Mouse (Mus musculus): ENCODE measurements around the gene Msrb1. TPM values are rescaled to one million over a fixed set of nuclear protein-coding genes. Genes with fewer than 3 reads are reported as not detected.

The Msrb1 gene
- polyA plus RNA-seq, 1 experiment: 9.3 TPM

DNA sequence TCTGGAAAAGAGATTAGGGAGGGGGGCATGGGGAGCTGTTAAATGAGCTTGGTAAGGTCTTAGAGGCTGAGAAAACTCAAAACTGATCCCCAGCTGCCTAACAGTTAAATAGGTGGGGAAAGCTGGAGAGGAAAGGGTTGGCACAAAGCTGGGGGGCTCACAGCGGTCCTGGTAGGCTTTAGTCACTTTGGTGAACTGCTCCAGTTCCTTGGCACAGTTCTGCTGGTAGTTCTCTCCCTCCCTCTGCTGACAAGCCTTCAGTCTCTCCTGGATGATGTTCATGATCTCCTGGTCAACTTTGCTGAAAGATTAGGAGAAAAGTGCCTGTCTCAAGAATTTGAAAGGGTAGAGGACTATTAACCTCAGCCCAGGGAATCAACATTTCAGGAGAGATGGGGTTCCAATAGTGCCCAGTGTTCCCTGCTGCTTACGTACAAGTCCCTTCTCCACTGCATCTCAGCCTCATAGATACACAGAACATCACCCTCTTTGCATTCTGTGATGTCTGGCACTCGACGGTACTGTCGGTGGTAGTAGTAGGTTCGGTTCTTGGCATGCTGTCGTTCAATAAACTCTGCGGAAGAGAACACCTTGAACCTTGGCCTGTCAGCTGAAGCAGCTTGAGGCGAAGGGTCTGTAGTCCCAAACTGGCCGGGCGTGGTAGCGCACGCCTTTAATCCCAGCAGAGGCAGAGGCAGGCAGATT is 14.1 kb upstream of the Msrb1 start:
- Histone ChIP-seq H3K4me1 (ENCODE audit: control insufficient read depth, insufficient read depth, low read length) (peaks cover 3% of the 10 kb centered on the region), H3K27me3 (ENCODE audit: control insufficient read depth, insufficient read depth, low read length) (no peaks in the 10 kb centered on the region), H3K27ac (ENCODE audit: control insufficient read depth, insufficient read depth, low read depth, low read length) (no peak overlapping the region), H3K4me3 (ENCODE audit: control insufficient read depth, low read depth, low read length) (no peak overlapping the region), H3K36me3 (ENCODE audit: control insufficient read depth, insufficient read depth, low read length) (no peaks in the 10 kb centered on the region)
- no peak for TF ChIP-seq POLR2A (IDR thresholded peaks at IDR 0.05; ENCODE audit: control insufficient read depth, low read depth, low read length)
- no peak for TF ChIP-seq CTCF (IDR thresholded peaks at IDR 0.05; ENCODE audit: control insufficient read depth, insufficient read depth, insufficient replicate concordance, low read depth, low read length)

DNA sequence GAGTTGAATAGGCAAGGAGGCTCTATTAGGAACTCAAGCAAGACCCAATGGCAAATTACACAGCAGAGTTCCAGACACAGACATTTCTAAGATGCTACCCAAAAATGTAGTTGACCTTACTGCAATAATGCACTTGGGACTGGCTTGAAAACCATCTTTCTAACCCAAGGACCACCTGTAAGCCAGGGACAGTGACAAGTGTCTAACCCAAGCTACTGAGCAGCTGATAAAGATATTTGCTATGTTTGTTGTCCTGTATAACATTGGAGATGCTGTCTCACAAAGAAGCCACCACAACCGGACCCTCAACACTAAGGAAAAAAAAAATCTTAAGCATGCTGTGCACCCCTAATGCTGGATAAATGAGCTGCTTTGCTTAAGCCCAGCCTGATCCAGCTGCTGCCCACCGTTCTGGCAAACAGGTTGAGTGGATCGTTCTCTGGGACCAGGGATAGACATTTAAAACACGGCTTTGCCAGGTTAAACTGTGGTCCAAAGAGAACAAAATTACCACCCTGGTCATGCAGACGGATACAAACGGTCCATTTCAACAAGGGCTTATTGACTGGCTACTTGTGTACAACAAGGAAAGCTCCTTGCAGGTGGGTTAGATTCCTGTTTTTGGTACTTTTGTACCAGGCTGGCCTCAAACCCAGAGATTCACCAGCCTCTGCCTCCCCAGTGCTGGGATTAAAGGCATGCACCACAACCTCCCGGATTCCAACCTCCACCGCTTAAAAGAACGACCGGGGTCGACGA is 13.1 kb upstream of the Msrb1 start:
- H3K4me3 ChIP-seq (ENCODE audit: control insufficient read depth, low read depth, low read length): peak overlapping the region; percentile 96
- H3K27ac ChIP-seq (ENCODE audit: control insufficient read depth, insufficient read depth, low read depth, low read length): no peak overlapping the region; the same call in 1 of the 2 replicates
- H3K4me1 ChIP-seq (ENCODE audit: control insufficient read depth, insufficient read depth, low read length): peaks cover 9% of the 10 kb centered on the region
- H3K27me3 ChIP-seq (ENCODE audit: control insufficient read depth, insufficient read depth, low read length): no peaks in the 10 kb centered on the region
- H3K36me3 ChIP-seq (ENCODE audit: control insufficient read depth, insufficient read depth, low read length): no peaks in the 10 kb centered on the region
- TF ChIP-seq POLR2A (IDR thresholded peaks at IDR 0.05; ENCODE audit: control insufficient read depth, low read depth, low read length) (no peak), CTCF (IDR thresholded peaks at IDR 0.05; ENCODE audit: control insufficient read depth, insufficient read depth, insufficient replicate concordance, low read depth, low read length) (no peak)

DNA sequence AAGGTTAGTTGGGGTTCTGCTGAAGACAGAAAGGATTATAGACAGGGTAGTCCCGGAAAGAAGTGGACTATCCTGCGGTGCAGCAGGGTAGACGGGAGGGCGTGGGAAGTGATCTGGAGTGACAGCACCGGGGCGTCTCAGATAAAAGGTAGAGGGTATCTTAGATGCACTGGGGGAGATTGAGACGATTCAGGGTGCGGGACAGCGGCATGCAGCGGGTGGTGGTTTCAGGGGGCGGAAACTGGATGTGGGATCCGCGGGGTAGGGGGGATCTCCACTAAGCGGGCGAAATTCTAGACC is 12.6 kb upstream of the Msrb1 start:
- Histone ChIP-seq H3K36me3 (ENCODE audit: control insufficient read depth, insufficient read depth, low read length) (no peaks in the 10 kb centered on the region), H3K27ac (ENCODE audit: control insufficient read depth, insufficient read depth, low read depth, low read length) (peak overlapping the region; percentile 83), H3K4me3 (ENCODE audit: control insufficient read depth, low read depth, low read length) (peak overlapping the region; percentile 96), H3K27me3 (ENCODE audit: control insufficient read depth, insufficient read depth, low read length) (no peaks in the 10 kb centered on the region), H3K4me1 (ENCODE audit: control insufficient read depth, insufficient read depth, low read length) (peaks cover 12% of the 10 kb centered on the region)
- TF ChIP-seq POLR2A (IDR thresholded peaks at IDR 0.05; ENCODE audit: control insufficient read depth, low read depth, low read length) (no peak), CTCF (IDR thresholded peaks at IDR 0.05; ENCODE audit: control insufficient read depth, insufficient read depth, insufficient replicate concordance, low read depth, low read length) (no peak)

DNA sequence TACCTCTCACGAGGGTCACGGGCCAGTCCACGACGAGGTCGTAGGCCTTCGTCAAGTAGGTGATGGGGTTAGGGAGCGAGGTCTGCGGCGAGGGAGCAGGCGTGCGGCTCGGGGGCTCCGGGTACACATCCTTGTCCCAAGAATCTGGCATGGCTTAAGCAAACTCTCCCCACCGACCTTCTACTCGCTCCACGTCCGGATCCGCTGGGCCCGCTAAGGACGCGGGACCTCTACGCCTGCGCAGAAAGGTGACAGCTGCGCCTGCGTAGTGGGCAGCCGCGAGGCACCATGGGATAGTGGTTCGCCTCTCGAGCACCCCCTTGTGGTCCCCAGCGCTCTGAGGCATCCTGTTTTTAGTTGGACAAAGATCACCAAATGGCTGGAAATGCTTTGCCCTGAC is 12.3 kb upstream of the Msrb1 start, which contains the start of gene Ndufb10:
Gene Ndufb10, minus strand, starts transcription at position 295 of the 400 bp plus-strand sequence.
- peak within 1 kb of the TSS; percentile 96 for H3K4me3 ChIP-seq (ENCODE audit: control insufficient read depth, low read depth, low read length)
- peak within 1 kb of the TSS; percentile 83 for H3K27ac ChIP-seq (ENCODE audit: control insufficient read depth, insufficient read depth, low read depth, low read length)
- no peaks in the 10 kb centered on the region for H3K36me3 ChIP-seq (ENCODE audit: control insufficient read depth, insufficient read depth, low read length)
- TF ChIP-seq POLR2A (IDR thresholded peaks at IDR 0.05; ENCODE audit: control insufficient read depth, low read depth, low read length): peak; percentile 92
- TF ChIP-seq CTCF (IDR thresholded peaks at IDR 0.05; ENCODE audit: control insufficient read depth, insufficient read depth, insufficient replicate concordance, low read depth, low read length): peak; percentile 97
- no peaks in the 10 kb centered on the region for H3K27me3 ChIP-seq (ENCODE audit: control insufficient read depth, insufficient read depth, low read length)
- H3K4me1 ChIP-seq (ENCODE audit: control insufficient read depth, insufficient read depth, low read length): peaks cover 12% of the 10 kb centered on the region

DNA sequence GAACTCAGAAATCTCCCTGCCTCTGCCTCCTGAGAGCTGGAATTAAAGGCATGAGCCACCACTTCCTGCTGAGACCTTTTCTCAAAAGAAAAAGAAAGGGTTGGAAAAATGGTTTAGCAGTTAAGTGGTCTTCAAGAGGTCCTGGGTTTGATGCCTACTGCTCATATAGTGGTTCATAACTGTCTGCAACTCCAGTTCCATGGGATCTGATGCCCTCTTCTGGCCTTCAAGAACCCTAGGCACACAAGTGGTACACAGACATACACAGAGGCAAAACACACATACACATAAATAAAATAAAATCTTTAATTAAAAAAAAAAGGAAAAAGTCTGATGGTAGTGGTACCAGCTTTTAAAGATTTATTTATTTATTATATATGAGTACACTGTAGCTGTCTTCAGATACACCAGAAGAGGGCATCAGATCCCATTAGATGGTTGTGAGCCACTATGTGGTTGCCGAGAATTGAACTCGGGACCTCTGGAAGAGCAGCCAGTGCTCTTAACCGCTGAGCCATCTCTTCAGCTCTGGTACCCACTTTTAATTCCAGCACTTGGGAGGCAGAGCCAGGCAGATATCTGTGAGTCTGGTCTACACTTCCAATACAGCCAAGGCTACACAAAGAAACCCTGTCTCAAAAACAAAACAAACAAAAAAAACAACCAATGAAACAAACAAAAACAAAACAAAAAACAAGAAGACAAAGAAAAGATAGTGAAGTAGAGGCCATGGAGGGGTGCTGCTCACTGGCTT is 10.6 kb upstream of the Msrb1 start:
- Histone ChIP-seq H3K27me3 (ENCODE audit: control insufficient read depth, insufficient read depth, low read length) (no peaks in the 10 kb centered on the region), H3K36me3 (ENCODE audit: control insufficient read depth, insufficient read depth, low read length) (no peaks in the 10 kb centered on the region), H3K4me1 (ENCODE audit: control insufficient read depth, insufficient read depth, low read length) (peaks cover 12% of the 10 kb centered on the region), H3K27ac (ENCODE audit: control insufficient read depth, insufficient read depth, low read depth, low read length) (no peak overlapping the region), H3K4me3 (ENCODE audit: control insufficient read depth, low read depth, low read length) (no peak overlapping the region)
- TF ChIP-seq POLR2A (IDR thresholded peaks at IDR 0.05; ENCODE audit: control insufficient read depth, low read depth, low read length): no peak

DNA sequence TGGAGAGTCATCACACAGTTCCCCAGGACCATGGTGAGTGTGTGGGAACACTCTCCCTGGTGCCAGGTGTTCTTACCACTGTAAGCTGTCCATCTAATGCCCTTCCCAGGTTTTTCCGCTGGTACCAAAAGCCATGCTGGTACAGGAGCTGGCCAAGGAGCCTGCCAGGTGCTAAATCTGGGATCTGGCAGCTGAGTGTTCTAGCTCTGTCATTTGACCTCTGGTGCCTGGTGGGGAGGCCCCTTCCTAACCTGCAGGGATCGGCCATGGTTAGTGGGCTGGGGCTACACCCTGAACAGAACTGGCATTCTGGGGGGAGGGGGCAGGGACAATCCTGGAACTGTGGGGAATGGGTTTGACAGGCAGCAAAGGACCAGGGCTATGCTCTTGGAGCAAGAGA is 8.8 kb upstream of the Msrb1 start, which contains the start of gene Rpl3l:
Gene Rpl3l, plus strand, starts transcription at position 203 of the 400 bp plus-strand sequence.
- Histone ChIP-seq H3K36me3 (ENCODE audit: control insufficient read depth, insufficient read depth, low read length) (no peaks in the 10 kb centered on the region), H3K27me3 (ENCODE audit: control insufficient read depth, insufficient read depth, low read length) (no peaks in the 10 kb centered on the region), H3K4me3 (ENCODE audit: control insufficient read depth, low read depth, low read length) (peak within 1 kb of the TSS; percentile 59), H3K27ac (ENCODE audit: control insufficient read depth, insufficient read depth, low read depth, low read length) (no peak within 1 kb of the TSS), H3K4me1 (ENCODE audit: control insufficient read depth, insufficient read depth, low read length) (peaks cover 12% of the 10 kb centered on the region)
- TF ChIP-seq CTCF (IDR thresholded peaks at IDR 0.05; ENCODE audit: control insufficient read depth, insufficient read depth, insufficient replicate concordance, low read depth, low read length) (no peak), POLR2A (IDR thresholded peaks at IDR 0.05; ENCODE audit: control insufficient read depth, low read depth, low read length) (no peak)

DNA sequence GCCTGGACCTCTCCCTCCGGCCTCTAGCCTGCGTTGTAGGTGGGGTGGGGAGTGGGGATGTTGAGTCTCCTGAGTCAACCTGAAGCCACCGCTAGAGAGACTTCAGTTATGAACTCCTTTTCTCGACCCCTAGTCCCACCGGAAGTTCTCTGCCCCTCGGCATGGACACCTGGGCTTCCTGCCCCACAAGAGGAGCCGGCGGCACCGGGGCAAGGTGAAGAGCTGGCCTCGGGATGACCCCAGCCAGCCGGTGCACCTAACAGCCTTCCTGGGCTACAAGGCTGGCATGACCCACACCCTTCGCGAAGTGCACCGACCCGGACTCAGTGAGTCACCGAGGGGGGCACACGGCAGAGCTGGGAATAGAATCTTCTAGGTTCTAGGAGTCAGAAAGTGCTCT is 8.3 kb upstream of the Msrb1 start:
- Histone ChIP-seq H3K4me3 (ENCODE audit: control insufficient read depth, low read depth, low read length) (peak overlapping the region; percentile 59), H3K4me1 (ENCODE audit: control insufficient read depth, insufficient read depth, low read length) (peaks cover 12% of the 10 kb centered on the region), H3K27me3 (ENCODE audit: control insufficient read depth, insufficient read depth, low read length) (no peaks in the 10 kb centered on the region), H3K36me3 (ENCODE audit: control insufficient read depth, insufficient read depth, low read length) (no peaks in the 10 kb centered on the region), H3K27ac (ENCODE audit: control insufficient read depth, insufficient read depth, low read depth, low read length) (no peak overlapping the region)
- no peak for TF ChIP-seq CTCF (IDR thresholded peaks at IDR 0.05; ENCODE audit: control insufficient read depth, insufficient read depth, insufficient replicate concordance, low read depth, low read length)
- TF ChIP-seq POLR2A (IDR thresholded peaks at IDR 0.05; ENCODE audit: control insufficient read depth, low read depth, low read length): no peak

Data from testis, adult 2 months (tissue).